In genomic region chr1:63937480-63937879, GRCm38 (mm10) we compare ENCODE assay signal across 29 mouse cellular contexts.
DNase-seq lines count a peak whose midpoint lies in the region; ATAC-seq lines count a peak whose summit lies in the region.
"Had no signal": no experiment of that assay in that cellular context is flagged by ENCODE, and none has a peak within 500 bp of the region (broad histone marks: within the 10 kb centered on the region; RNA-seq: fewer than 3 reads in every experiment).

No protein-coding gene starts in this region.

- WGBS in hindbrain, embryonic 10.5 days = 47% methylated on average over 3 of the region's 3 CpGs
- 39% methylated on average over 3 of the region's 3 CpGs for WGBS in hindbrain, embryonic 13.5 days

- DNase-seq in embryo, embryonic 10 days (ENCODE audit: low spot score) = peak; percentile 42
- no peak for DNase-seq in embryo, embryonic 9.5 days (ENCODE audit: extremely low spot score)
- DNase-seq in hindbrain, embryonic 10.5 days (ENCODE audit: low spot score) = peak; percentile 29
- DNase-seq in retina, postnatal 1 day = peak; percentile 33
- no peak for DNase-seq in retina, embryonic 14.5 days (ENCODE audit: low spot score)
- DNase-seq in kidney, adult 11 months = no peak
- no peak for DNase-seq in ovary, postnatal 14 days (ENCODE audit: low spot score)
- DNase-seq: adrenal gland, postnatal 25 days; cerebellum, adult 18-20 months; cerebellum, postnatal 10 days; gastrocnemius, postnatal 25 days; heart, adult 2 months; kidney, adult 9 months; kidney, postnatal 10 days; layer of hippocampus, postnatal 36 days; left cerebral cortex, postnatal 4 days; liver, embryonic 13.5 days; lung, adult 18-20 months; lung, postnatal 4 days; thymus, adult 2 months; thymus, postnatal 36 days had no signal

- no peak overlapping the region for H3K4me3 ChIP-seq in hindbrain, embryonic 10.5 days
- H3K4me3 ChIP-seq in hindbrain, embryonic 13.5 days = no peak overlapping the region
- H3K4me3 ChIP-seq: embryonic facial prominence, embryonic 12.5 days; heart, adult 2 months; liver, embryonic 13.5 days; megakaryocyte, embryonic 14.5 days had no signal

- H3K27me3 ChIP-seq in hindbrain, embryonic 10.5 days (ENCODE audit: insufficient read depth, poor library complexity, severe bottlenecking) = peaks cover 84% of the 10 kb centered on the region
- peaks cover 57% of the 10 kb centered on the region for H3K27me3 ChIP-seq in hindbrain, embryonic 13.5 days
- H3K27me3 ChIP-seq: CH12.LX; embryonic facial prominence, embryonic 12.5 days; liver, embryonic 13.5 days had no signal

- no peaks in the 10 kb centered on the region for H3K36me3 ChIP-seq in hindbrain, embryonic 10.5 days
- no peaks in the 10 kb centered on the region for H3K36me3 ChIP-seq in hindbrain, embryonic 13.5 days
- H3K36me3 ChIP-seq: embryonic facial prominence, embryonic 12.5 days; G1E; liver, embryonic 13.5 days had no signal

- H3K4me1 ChIP-seq in hindbrain, embryonic 10.5 days (replicated peaks) = peaks cover 13% of the 10 kb centered on the region
- peaks cover 4% of the 10 kb centered on the region; the same call in 1 of the 2 replicates for H3K4me1 ChIP-seq in hindbrain, embryonic 13.5 days (replicated peaks)
- H3K4me1 ChIP-seq: embryonic facial prominence, embryonic 12.5 days; liver, embryonic 13.5 days; megakaryocyte, embryonic 14.5 days had no signal

- no peak for ATAC-seq in hindbrain, embryonic 13.5 days (ENCODE audit: low FRiP score)
- ATAC-seq: forebrain, embryonic 14.5 days; intestine, embryonic 16.5 days; lung, postnatal 0 days had no signal

- H3K4me2 ChIP-seq in hindbrain, embryonic 13.5 days = no peak overlapping the region
- H3K4me2 ChIP-seq: embryonic facial prominence, embryonic 12.5 days; liver, embryonic 13.5 days had no signal

- H3K9ac ChIP-seq in hindbrain, embryonic 13.5 days = no peak overlapping the region
- H3K9ac ChIP-seq: embryonic facial prominence, embryonic 12.5 days; liver, embryonic 13.5 days had no signal

- H3K27ac ChIP-seq in hindbrain, embryonic 10.5 days = no peak overlapping the region
- no peak overlapping the region for H3K27ac ChIP-seq in hindbrain, embryonic 13.5 days
- H3K27ac ChIP-seq: embryonic facial prominence, embryonic 12.5 days; heart, adult 2 months; liver, embryonic 13.5 days had no signal

- H3K9me3 ChIP-seq in hindbrain, embryonic 10.5 days = no peaks in the 10 kb centered on the region
- H3K9me3 ChIP-seq in hindbrain, embryonic 13.5 days = no peaks in the 10 kb centered on the region
- H3K9me3 ChIP-seq: embryonic facial prominence, embryonic 12.5 days; G1E; liver, embryonic 13.5 days had no signal

Comparison
In these comparisons a context has a peak if more than half of its experiments do, and no peak if none do; other contexts are left out.
1. DNase-seq: peak in embryo, embryonic 10 days (single experiment), hindbrain, embryonic 10.5 days (single experiment) and retina, postnatal 1 day (single experiment); none in embryo, embryonic 9.5 days (single experiment), retina, embryonic 14.5 days (single experiment), kidney, adult 11 months (single experiment) and ovary, postnatal 14 days (single experiment).